Mouse (Mus musculus) kidney, adult 11 months (tissue): ENCODE data around the gene Prima1.

Source experiments
- DNase-seq: peaks from one replicate; pipeline ENCODE4 v3.0.0; 2022

The Prima1 gene

DNA sequence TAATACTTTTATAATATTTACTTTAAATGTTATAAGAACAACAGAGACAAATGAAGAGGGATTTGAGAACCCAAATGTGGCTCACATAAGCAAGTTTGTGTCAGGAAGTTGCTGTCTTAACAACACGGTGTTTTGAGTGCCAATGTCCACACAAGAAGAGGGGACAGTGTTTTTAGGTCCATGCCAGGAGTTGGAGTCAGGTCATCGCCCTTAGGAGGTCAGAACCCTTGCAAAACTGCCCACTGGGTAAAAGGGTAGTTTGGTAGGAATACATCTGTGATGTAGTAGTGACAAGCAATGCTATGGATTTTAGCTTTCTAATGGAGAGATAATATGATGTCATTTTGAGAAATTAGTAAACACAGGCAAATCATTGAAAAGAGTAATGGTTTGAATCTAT is 91.7 kb downstream of the Prima1 start:
- no peak for DNase-seq
